Mouse (Mus musculus) forebrain, embryonic 12.5 days (tissue): Measurements from ENCODE around the gene Mpv17l. TPM values are rescaled to one million over a fixed set of nuclear protein-coding genes. Genes with fewer than 3 reads are reported as not detected.
"Not testable (repeated sequence)": the region's sequence is repeated elsewhere in the genome, so short reads cannot be mapped to it uniquely, and the experiment has no call there.

Experiments
- ATAC-seq: fragments of 200-750 bp; cut with Nextera tagmentation; 2 replicates; pipeline ENCODE4 v1.8.0; 2017; ENCODE audit warnings: moderate TSS enrichment; ENCODE audit not compliant: low FRiP score
- H3K27ac ChIP-seq: fragments of 300-500 bp; sonication (generic); 2 replicates; pipeline ENCODE4 v1.5.1; 2016; ENCODE audit warnings: mild to moderate bottlenecking
- H3K27me3 ChIP-seq: fragments of 300-500 bp; sonication (generic); 2 replicates; pipeline ENCODE4 v1.6.1; 2016; ENCODE audit warnings: mild to moderate bottlenecking
- H3K36me3 ChIP-seq: fragments of 300-500 bp; sonication (generic); replicated peaks from 2 replicates; pipeline ENCODE4 v1.6.1; 2016; ENCODE audit warnings: mild to moderate bottlenecking
- H3K4me1 ChIP-seq: fragments of 300-500 bp; sonication (generic); 2 replicates; pipeline ENCODE4 v1.6.1; 2016
- H3K4me2 ChIP-seq: fragments of 300-500 bp; sonication (generic); 2 replicates; pipeline ENCODE4 v1.6.1; 2016; ENCODE audit warnings: mild to moderate bottlenecking, moderate library complexity
- H3K4me3 ChIP-seq: fragments of 300-500 bp; sonication (generic); replicated peaks from 2 replicates; pipeline ENCODE4 v1.5.1; 2016; ENCODE audit warnings: mild to moderate bottlenecking
- H3K9ac ChIP-seq: fragments of 300-500 bp; sonication (generic); 2 replicates; pipeline ENCODE4 v1.6.1; 2016; ENCODE audit warnings: mild to moderate bottlenecking
- H3K9me3 ChIP-seq: fragments of 300-500 bp; sonication (generic); 2 replicates; pipeline ENCODE4 v1.6.1; 2016
- WGBS: fragments of 180-500 bp; shearing (Covaris S2); methylation state at CpG from one replicate; pipeline ENCODE4 v1.1.7; 2016; 5-methylcytosine and 5-hydroxymethylcytosine counted together
- polyA plus RNA-seq: library from polyadenylated mRNA; unstranded; fragments of >200 nt; fragmentation: Nextera tagmentation; extraction: Ambion mirVana; gene quantifications from 2 replicates; pipeline ENCODE4 v1.2.1, GENCODE M21; 2016

Gene Mpv17l
- polyA plus RNA-seq: 3.6 and 4.7 TPM in 2 replicates

GRCm38 (mm10) chr16:13902888-13903483, at the start of gene Mpv17l, which contains the start of gene Pdxdc1:
Gene Mpv17l, plus strand, starts transcription at chr16:13903161.
Gene Pdxdc1, minus strand, starts transcription at chr16:13903131.
- peak; percentile 98 for ATAC-seq
- H3K27me3 ChIP-seq: no peaks in the 10 kb centered on the region
- H3K9ac ChIP-seq: peak within 1 kb of the TSS; percentile 85
- peak within 1 kb of the TSS; percentile 86 for H3K4me3 ChIP-seq
- under 1% methylated on average over 57 of the region's 57 CpGs for WGBS
- no peaks in the 10 kb centered on the region for H3K36me3 ChIP-seq
- peaks cover 15% of the 10 kb centered on the region for H3K4me1 ChIP-seq
- H3K4me2 ChIP-seq: peak within 1 kb of the TSS; percentile 81
- H3K9me3 ChIP-seq: no peaks in the 10 kb centered on the region
- peak within 1 kb of the TSS; percentile 84 for H3K27ac ChIP-seq

- no peak overlapping the region for H3K27ac ChIP-seq
- H3K27me3 ChIP-seq: no peaks in the 10 kb centered on the region
- peaks cover 14% of the 10 kb centered on the region for H3K36me3 ChIP-seq
- no peaks in the 10 kb centered on the region for H3K9me3 ChIP-seq
- no peaks in the 10 kb centered on the region for H3K4me1 ChIP-seq
- no peak overlapping the region for H3K4me3 ChIP-seq
- H3K4me2 ChIP-seq: no peak overlapping the region
- no peak overlapping the region for H3K9ac ChIP-seq
- ATAC-seq: no peak
- WGBS: 96% methylated on average over 4 of the region's 4 CpGs
Measured at GRCm38 (mm10) chr16:13853886-13854285, 49.1 kb upstream of the Mpv17l start.

DNA sequence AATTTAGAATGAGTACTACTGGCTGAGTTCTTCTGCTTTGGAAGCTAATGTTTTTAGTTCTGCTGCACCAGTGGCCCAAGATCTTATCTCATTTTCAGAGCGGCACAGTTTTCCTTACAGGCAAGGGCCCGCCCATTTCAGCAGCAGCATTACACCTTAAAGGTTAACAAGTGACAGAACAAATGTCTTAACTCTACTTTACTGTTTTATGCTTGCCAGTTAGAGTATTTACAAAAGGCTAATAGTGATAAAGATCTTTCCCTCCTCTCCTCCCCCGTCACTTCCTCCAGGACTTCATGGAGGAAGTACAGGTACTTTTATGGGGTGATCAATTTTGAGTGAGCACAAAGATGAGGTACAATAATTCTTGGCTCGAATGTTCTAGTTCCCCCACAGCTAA, 36.9 kb upstream of the Mpv17l start:
- Histone ChIP-seq H3K4me1 (peaks cover 10% of the 10 kb centered on the region), H3K27ac (no peak overlapping the region), H3K4me2 (no peak overlapping the region), H3K36me3 (peaks cover 8% of the 10 kb centered on the region), H3K4me3 (no peak overlapping the region), H3K9ac (no peak overlapping the region), H3K27me3 (no peaks in the 10 kb centered on the region), H3K9me3 (no peaks in the 10 kb centered on the region)
- no peak for ATAC-seq
- WGBS: 80% methylated on average over 4 of the region's 4 CpGs

- 86% methylated on average over 5 of the region's 5 CpGs for WGBS
- Histone ChIP-seq H3K27me3 (no peaks in the 10 kb centered on the region), H3K36me3 (peaks cover 8% of the 10 kb centered on the region), H3K27ac (no peak overlapping the region), H3K4me3 (no peak overlapping the region), H3K4me2 (no peak overlapping the region), H3K9me3 (no peaks in the 10 kb centered on the region), H3K9ac (no peak overlapping the region), H3K4me1 (peaks cover 10% of the 10 kb centered on the region)
- ATAC-seq: no peak
Measured at GRCm38 (mm10) chr16:13866616-13867015, 36.3 kb upstream of the Mpv17l start.

- H3K4me1 ChIP-seq, H3K27me3 ChIP-seq, H3K9ac ChIP-seq, H3K36me3 ChIP-seq, H3K9me3 ChIP-seq, H3K4me3 ChIP-seq: not testable (repeated sequence)
- peak; percentile 65; the same call in 1 of the 2 replicates for ATAC-seq
- H3K4me2 ChIP-seq: peak overlapping the region; percentile 55; the same call in 1 of the 2 replicates
- 0 out of 2 replicates have a peak overlapping the region, but pooled peaks have one; percentile 50 for H3K27ac ChIP-seq
- WGBS: 8% methylated on average over 5 of the region's 5 CpGs
Measured at GRCm38 (mm10) chr16:13867406-13867805, 35.6 kb upstream of the Mpv17l start.

DNA sequence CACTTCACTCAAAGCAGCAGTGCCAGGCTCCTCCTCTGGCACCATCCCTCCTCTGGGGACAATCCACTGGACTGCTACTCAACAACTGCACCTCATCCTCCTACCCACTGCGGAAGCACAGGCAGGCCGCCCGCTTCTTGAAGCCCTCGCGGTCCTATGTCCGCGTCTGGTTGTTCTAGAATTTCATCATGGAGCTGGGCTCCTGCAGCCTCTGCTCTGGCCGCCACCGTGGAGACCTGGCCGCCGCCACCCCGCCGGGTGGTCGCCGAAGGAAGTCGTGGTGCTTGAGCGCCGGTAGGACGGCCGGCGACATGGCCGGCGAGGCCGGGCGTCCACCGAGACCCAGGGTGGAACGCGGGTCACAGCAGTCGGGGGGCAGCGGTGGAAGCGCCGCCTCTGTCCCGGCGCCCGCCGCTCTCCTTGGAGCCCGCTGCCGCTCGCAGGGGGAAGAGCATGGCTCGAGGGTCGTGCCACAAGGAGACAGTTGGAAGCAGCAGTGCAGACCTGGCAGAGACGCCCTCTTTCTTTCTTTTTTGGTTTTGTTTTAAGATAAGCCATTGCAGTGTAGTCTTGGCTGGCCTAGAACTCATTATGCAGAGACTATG, 34.9 kb upstream of the Mpv17l start:
- ATAC-seq: no peak
- Histone ChIP-seq H3K4me2 (peak overlapping the region; percentile 55), H3K9ac (peak overlapping the region; percentile 38), H3K27ac (peak overlapping the region; percentile 50; the same call in 1 of the 2 replicates), H3K9me3 (no peaks in the 10 kb centered on the region), H3K4me3 (peak overlapping the region; percentile 36), H3K4me1 (peaks cover 10% of the 10 kb centered on the region), H3K36me3 (peaks cover 8% of the 10 kb centered on the region), H3K27me3 (no peaks in the 10 kb centered on the region)
- 5% methylated on average over 42 of the region's 42 CpGs for WGBS

DNA sequence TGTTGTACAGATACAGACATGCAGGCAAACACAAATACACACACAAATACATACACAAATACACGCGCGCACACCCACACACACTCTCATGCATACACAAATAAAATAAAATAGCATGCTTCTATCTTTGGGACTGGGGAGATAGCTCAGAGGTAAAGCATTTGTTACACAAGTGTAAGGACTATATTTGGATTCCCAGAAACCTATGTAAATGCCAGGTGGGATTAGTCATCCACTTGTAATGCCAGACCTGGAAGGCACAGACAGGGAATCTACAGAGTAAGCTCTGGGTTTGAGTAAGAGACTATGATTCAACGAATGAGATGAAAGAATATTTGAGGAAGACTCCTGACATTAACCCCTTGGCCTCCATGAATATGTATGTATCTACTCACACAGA, 27.5 kb upstream of the Mpv17l start:
- Histone ChIP-seq H3K27me3 (no peaks in the 10 kb centered on the region), H3K36me3 (peaks cover 21% of the 10 kb centered on the region), H3K4me1 (no peaks in the 10 kb centered on the region), H3K27ac (no peak overlapping the region), H3K9me3 (no peaks in the 10 kb centered on the region), H3K4me2 (no peak overlapping the region), H3K4me3 (no peak overlapping the region), H3K9ac (no peak overlapping the region)
- 97% methylated on average over 4 of the region's 4 CpGs for whole genome bisulfite sequencing
- no peak for ATAC-seq

GRCm38 (mm10) chr16:13883094-13883774, 19.7 kb upstream of the Mpv17l start:
- Histone ChIP-seq H3K9ac (no peak overlapping the region), H3K4me2 (no peak overlapping the region), H3K27me3 (no peaks in the 10 kb centered on the region), H3K4me1 (no peaks in the 10 kb centered on the region), H3K9me3 (no peaks in the 10 kb centered on the region), H3K27ac (no peak overlapping the region), H3K36me3 (no peaks in the 10 kb centered on the region; the same call in 1 of the 2 replicates), H3K4me3 (no peak overlapping the region)
- no peak for ATAC-seq
- 77% methylated on average over 3 of the region's 3 CpGs for WGBS

DNA sequence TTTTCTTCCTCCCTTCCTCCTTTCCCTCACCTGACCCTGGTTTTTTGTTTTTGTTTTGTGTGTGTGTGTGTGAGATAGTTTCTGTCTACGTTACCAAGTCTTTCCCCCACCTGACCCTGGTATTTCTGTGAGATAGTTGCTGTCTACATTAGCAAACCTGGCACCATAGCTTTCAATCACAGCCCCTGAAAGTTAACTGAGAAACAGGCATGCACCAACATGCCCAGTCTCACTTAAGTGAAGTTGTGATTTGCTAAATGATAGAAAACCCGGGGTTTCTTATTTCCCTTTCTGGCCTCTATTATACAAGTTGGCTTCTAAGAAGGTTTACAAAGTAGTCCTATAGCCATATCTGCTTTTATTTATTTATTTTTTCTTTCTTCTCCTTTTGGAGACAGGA, 12.5 kb upstream of the Mpv17l start:
- no peaks in the 10 kb centered on the region for H3K27me3 ChIP-seq
- no peaks in the 10 kb centered on the region for H3K4me1 ChIP-seq
- WGBS: 81% methylated on average over 2 of the region's 2 CpGs

DNA sequence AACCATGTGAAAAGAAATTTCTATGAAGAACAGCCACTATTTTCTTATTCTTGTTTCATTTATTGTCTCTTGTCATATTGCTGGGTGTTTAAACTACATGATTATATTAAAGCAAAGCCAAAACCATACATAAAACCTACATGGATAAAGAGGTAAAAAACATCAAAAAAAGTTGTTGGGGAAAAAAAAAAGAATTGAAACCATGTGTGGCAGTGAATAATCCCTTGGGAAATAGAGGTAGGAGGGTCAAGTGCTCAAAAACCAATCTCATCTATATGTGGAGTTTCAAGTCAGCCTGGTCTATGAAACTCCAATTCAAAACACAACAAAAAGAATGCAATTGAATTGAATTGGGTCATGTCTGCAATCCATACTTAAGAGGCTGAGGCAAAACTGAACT, 10.1 kb upstream of the Mpv17l start:
- Histone ChIP-seq H3K9me3 (no peaks in the 10 kb centered on the region), H3K4me1 (no peaks in the 10 kb centered on the region), H3K4me2 (no peak overlapping the region), H3K4me3 (no peak overlapping the region), H3K36me3 (no peaks in the 10 kb centered on the region), H3K27me3 (no peaks in the 10 kb centered on the region), H3K9ac (no peak overlapping the region), H3K27ac (no peak overlapping the region)
- ATAC-seq: no peak

More for the DNA sequence above, 12.5 kb upstream of the Mpv17l start:
- H3K4me3 ChIP-seq: no peak overlapping the region
- H3K9ac ChIP-seq: no peak overlapping the region
- no peaks in the 10 kb centered on the region for H3K36me3 ChIP-seq
- no peaks in the 10 kb centered on the region for H3K9me3 ChIP-seq
- no peak overlapping the region for H3K4me2 ChIP-seq
- no peak for ATAC-seq
- H3K27ac ChIP-seq: no peak overlapping the region

- WGBS: 98% methylated on average over 2 of the region's 2 CpGs
- Histone ChIP-seq H3K4me2 (no peak overlapping the region), H3K4me1 (no peaks in the 10 kb centered on the region), H3K36me3 (no peaks in the 10 kb centered on the region), H3K27ac (no peak overlapping the region), H3K27me3 (no peaks in the 10 kb centered on the region), H3K9me3 (no peaks in the 10 kb centered on the region), H3K9ac (no peak overlapping the region), H3K4me3 (no peak overlapping the region)
- ATAC-seq: no peak
Measured at GRCm38 (mm10) chr16:13894097-13894496, 8.9 kb upstream of the Mpv17l start.

GRCm38 (mm10) chr16:13895740-13896139, 7.2 kb upstream of the Mpv17l start:
- no peaks in the 10 kb centered on the region for H3K36me3 ChIP-seq
- H3K27ac ChIP-seq: no peak overlapping the region
- no peaks in the 10 kb centered on the region for H3K9me3 ChIP-seq
- H3K9ac ChIP-seq: no peak overlapping the region
- H3K27me3 ChIP-seq: no peaks in the 10 kb centered on the region
- no peaks in the 10 kb centered on the region for H3K4me1 ChIP-seq
- H3K4me3 ChIP-seq: no peak overlapping the region
- no peak overlapping the region for H3K4me2 ChIP-seq
- no peak for ATAC-seq
- WGBS: 92% methylated on average over 3 of the region's 3 CpGs
